Mouse (Mus musculus) G1E (cell line): ENCODE measurements around the gene Zan.

Experiments used
- CTCF ChIP-seq: IDR thresholded peaks from 2 replicates; pipeline ENCODE4 v1.5.1; 2012; ENCODE audit warnings: low read depth, low read length, inconsistent platforms, mixed read lengths
- GATA1 ChIP-seq: IDR thresholded peaks from 2 replicates; pipeline ENCODE4 v1.6.1; 2012; ENCODE audit warnings: borderline replicate concordance, low read length, inconsistent platforms, mixed read lengths
- POLR2AphosphoS5 ChIP-seq: IDR thresholded peaks from 2 replicates; pipeline ENCODE4 v1.6.1; 2012; ENCODE audit warnings: low read depth, low read length, inconsistent platforms; ENCODE audit not compliant: insufficient replicate concordance

DNA sequence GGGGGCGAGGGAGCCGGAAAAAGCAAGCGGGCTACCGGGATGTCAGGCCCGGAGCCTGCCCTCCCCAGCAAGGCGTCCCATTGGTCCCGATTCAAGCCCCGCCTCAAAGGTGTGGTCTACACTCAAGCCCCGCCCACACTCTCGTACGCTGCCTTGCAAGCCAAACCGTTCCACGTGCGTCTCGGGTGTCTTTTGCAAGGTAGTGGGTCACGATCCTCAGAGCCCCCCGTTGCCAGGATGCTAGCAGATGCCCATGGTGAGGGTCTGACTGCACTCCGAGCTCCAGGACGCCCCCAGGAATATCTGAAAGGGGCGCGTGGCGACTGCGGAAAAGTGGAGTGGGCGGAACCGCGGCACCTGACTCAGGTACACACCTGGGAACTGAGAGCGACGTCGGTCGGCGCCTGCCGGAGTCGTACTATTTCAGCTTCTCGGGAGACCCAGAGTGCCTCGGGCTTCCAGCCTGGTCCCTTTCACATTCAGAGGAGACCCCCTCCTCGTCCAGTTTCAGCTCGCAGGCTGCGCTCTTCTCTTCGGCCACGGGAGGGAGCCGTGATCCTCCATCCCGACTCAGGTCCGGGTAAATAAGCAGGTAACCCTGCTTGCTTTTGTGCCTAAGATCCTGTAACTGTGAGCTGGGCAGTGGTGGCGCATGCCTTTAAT, 143.2 kb downstream of the Zan start, which contains the start of gene Slc12a9:
- TF ChIP-seq CTCF, result peak; percentile 54; the same call in 1 of the 2 replicates
- TF ChIP-seq GATA1, result no peak
- TF ChIP-seq POLR2AphosphoS5, result no peak
